Mouse (Mus musculus) monocyte, adult 2 months (primary cell): ENCODE data around the gene Arid2.
A peak's percentile ranks its signal among the peaks of the same experiment; 100 is the strongest.
"Not testable (repeated sequence)": the region's sequence is repeated elsewhere in the genome, so short reads cannot be mapped to it uniquely, and the experiment has no call there.

Source experiments
- DNase-seq, 2 experiments: peaks; one replicate each; pipeline ENCODE4 v3.0.0; 2022; ENCODE audit warnings: low spot score in 2 of 2, low read depth in 1 of 2

Arid2 gene

DNA sequence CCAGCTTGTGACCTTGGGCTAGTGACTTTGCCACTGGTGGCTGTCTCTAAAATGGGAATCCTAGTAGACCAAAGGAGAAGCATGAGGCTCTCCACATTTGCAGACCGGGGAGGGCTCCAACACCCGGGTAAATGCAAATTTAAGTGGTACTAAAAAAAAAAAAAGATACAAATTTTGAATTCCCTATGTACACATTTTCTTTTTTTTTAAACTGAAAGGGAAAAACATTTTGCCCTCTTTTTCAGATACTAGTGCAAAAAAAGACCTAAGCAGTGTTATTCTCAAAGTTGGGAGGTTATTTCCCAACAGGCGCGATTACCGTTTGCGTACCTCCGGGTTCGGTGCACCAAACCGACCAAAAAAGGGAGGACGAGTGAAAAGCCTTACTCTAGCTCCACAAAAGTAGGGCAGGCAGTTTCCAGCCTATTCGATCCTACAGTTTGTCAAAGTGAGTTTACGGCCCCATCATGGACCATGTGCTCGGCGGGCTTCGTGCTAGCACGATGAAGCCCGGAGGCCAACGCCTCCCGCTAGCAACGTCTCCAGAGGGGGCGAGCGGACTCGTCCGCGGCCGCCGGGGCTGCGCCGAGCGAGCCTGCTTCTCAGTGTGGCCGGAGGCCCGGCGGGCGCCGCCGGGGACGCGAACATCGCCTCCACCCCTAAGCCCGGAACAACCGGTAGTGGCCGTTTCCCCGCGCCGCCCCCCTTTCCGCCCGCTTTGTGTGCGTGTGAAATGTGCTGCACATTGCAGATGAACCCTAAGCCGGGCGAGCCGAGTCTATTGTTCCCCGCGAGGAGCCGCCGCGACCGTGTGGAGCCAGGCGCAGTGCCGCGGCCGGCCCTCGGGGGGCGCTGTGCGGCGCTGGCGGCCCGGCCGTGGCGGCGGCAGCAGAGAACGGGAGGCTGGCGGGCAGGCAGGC, 1.0 kb upstream of the Arid2 start:
- DNase-seq: peak; percentile 78 to 86

DNA sequence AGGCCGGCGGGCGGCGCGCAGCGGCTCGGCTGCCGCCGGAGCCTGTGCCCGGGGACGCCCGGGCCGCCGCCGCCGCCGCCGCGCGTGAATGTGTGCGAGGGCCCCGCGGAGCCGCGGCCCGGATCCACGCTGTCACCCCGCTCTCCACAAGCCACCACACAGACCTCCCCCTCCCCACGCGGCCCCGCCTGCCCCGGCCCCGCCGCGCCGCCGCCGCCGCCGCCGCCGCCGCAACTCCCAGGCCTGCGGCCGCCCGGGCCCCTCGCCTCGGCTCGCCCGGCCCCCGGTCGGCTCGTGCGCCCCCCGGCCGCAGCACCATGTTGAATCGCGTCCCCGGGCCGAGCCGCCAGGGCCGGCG, 404 bp upstream of the Arid2 start:
- no peak for DNase-seq

DNA sequence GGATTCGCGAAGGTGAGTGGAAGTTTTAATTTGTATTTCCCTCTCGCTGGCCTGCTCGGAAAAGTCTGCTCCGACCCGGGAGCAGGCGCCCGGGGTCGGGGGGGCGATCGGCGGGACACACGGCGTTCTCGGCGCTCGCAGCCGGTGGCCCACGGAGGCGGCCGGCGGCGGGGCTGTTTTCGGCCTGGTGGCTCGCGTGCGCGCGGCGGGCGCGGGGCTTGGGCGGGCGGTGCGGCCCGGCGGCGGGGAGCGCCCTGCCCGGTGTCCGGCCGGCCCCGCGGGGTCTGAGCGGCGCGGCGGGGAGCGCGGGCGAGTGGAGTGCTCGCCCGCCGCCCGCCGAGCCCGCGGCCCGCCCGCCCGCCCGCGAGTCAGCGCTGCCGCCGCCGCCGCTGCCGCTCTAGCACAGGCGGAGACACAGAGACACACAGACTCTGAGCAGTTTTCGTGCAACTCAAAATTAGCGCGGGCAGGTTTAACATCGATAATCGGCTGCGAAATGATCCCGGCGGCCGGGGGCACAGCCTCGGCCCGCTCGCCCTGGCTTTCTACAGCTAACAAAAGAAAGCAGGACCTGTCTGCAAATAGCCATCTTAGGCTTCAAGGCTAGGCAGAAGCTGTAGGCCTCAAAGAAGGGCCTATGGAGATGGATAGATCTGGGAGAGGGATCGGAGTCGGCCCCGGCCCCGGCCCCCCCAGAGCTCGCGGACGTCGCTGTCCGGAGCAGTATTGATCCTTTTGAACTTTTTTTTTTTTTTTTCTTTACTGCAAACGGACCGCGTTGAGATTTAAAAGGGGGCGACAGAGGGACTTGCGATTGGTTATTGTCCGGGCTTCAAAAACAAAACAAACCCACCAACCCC, 888 bp downstream of the Arid2 start:
- no peak for DNase-seq

DNA sequence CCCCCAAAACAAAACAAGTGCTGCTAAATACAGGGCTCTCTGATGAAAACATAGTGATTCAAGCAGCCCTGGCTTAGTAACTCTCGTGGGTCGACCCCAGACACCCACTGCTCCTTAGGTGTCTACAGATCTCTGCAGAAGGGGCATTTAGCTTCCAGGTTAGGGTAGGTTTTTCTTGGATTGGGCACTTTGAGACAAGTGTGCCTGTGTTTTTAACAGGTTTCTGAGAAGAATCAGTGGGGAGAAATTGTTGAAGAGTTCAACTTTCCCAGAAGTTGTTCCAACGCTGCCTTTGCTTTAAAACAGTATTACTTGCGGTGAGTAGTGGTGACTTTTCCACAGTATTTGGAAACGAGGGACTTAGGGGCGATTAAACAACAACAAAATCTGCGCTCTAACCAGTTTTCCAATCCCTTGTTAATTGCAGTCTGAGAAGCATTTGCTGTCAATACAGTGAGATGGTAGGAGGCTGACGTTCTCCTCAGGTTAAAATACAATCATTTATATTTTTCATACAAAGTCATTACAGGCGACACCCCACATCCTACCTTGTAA, 1.6 kb downstream of the Arid2 start:
- no peak for DNase-seq

DNA sequence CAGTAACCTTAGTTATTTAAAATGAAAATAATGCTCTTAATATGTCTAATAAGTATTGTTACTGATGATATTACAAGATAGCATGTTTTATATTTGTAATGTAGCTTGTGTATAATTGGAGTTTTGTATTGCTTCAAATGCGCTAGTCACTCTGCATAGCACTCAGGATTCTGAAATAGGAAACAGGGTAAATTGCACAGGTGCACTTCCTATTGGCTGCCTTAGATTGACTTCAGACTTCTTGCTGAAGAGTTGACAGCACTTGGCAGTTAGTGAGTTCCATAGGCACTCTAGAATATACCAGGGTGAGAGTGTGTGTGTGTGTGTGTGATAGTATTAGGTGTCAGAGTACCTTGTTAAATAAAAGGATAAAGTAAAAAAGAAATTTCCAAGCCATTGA, 2.7 kb downstream of the Arid2 start:
- DNase-seq: no peak

DNA sequence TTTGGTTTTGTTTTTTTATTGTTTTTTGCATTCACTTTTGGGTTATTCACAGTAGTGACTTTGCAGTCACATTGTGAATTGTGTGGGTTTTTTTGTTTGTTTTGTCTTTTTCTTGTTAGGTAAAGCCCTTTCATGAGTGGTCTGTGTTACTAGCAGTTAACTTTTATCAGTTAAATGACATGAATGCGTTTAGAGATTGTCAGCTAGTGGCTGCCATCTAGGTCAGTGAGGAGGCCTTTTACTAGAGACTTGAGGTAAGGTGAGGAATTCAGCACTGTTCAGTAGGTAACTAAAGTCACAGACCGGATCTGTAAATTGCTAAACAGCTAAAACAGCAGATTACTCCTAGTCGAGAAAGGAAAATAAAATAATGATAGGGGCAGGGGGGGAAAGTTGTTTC, 6.1 kb downstream of the Arid2 start:
- DNase-seq: no peak

DNA sequence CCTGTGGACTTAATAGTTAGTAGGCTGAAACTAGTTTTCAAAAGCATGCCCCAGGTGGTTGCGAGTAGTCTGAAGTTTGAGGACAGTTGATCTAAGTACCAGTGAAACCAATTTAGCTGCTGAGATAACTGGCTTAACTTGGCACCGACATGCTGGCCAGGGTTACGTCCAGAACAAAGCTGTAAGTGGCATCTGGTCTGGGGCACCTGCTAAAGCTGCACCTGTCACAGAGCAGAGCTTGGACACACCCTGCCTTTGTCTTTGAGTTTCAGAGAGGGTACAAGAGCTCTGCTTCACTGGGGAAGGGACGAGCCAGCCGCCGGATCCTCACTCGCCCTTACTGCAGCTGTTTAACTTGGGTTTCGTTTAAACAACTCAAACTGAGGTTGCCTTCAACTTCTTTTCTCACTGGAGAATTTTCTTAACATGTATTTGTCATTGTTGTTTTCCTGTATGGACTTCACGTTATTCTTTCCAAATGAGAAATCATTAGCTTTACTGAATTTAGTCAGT, 9.8 kb downstream of the Arid2 start:
- no peak for DNase-seq

DNA sequence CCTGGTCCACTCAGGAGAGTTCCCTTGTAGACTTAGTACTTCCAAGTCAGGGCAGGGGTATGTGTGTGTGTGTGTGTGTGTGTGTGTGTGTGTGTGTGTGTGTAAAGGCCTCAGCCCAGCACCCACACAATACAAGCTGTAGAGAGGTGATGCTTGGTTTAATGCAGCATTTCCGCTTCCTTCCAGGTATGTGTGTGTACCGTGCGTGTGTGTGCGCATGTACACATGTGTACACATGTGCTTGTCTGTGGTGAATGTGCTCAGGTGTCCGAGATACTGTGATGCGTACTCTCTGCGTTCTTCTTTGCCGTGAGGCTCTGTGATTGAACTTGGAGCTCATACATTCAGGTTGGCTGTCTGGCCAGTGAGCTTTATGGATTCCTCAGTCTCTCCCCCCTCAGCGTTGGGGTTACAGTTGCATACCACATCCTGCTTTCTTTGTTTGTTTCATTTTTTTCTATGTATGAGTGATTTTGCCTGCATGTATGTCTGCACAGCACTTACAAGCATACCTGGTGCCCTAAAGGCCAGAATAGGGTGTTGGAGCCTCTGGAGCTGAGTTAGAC, 10.4 kb downstream of the Arid2 start:
- DNase-seq: no peak

DNA sequence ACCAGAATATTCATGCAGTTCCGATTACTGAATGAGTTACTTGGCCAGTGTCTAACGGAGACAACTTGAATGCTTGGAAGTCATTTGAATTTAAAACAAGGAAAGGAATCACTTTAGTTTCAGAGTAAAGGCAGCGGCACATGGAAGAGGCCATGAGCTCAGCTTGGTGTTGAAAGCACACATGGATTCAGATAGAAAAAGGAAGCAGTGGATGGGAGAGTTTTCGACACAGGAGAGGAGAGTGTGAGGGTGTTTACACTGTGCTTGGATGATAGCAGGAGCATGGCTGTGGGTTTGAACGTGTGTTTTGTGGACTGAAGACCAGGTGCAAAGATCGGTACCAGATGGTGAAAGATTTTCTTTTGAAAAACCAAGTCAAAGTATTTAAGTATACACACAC, 22.0 kb downstream of the Arid2 start:
- no peak for DNase-seq

DNA sequence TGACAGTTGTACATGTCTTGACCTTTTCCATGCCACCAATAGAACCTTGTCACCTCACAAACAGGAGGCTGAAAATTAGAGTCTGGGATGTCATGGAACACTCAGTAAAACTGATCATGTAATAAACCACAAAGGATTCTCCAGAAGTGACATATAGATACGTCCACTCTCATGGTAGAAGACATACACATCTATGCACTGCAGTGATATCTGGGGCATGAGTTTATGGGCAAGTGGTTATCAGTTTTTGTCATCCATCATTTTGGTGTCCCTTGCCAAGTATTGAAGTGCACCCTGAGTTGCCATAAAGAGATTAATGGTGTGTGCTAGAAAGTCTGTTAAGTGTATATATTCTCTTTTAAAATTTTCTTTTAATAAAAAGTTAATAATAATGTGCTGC, 25.6 kb downstream of the Arid2 start:
- DNase-seq: no peak

DNA sequence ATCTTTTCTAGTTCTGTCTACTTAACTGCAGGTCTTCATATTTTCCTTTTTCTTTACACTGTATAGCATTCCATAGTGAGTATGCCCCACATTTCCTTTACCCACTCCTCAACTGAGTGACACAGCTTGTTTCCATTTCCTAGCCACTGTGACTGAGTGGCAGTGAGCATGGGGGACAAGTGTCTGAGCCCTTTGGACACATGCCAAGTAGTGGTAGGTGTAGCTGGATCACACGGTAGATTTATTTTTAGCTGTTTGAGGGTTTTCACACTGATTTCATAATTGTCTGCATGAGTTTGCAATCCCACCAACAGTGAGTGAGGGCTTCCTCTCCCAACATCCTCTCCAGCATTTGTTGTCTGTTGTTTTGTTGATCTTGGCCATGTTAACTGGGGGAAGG, 28.3 kb downstream of the Arid2 start:
- DNase-seq: no peak

DNA sequence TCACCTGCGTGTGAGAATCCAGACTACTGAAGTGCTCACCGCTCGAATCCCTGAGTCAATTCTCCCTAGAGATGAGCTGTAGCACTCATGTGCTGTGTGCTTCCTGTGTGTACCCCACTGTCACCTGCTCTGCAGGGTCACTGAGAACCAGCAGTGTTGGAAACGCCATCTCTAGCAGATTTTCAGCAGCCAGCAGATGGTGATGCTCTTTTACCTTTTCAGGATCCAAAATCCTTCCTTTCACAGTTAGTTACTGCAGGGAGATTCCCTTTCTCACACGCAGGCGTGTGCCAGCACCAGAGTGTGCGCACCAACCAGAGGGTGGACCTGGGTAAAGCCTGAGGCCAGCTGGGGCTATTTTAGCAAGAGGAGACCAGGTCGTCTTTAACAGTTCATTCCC, 32.0 kb downstream of the Arid2 start:
- no peak for DNase-seq

DNA sequence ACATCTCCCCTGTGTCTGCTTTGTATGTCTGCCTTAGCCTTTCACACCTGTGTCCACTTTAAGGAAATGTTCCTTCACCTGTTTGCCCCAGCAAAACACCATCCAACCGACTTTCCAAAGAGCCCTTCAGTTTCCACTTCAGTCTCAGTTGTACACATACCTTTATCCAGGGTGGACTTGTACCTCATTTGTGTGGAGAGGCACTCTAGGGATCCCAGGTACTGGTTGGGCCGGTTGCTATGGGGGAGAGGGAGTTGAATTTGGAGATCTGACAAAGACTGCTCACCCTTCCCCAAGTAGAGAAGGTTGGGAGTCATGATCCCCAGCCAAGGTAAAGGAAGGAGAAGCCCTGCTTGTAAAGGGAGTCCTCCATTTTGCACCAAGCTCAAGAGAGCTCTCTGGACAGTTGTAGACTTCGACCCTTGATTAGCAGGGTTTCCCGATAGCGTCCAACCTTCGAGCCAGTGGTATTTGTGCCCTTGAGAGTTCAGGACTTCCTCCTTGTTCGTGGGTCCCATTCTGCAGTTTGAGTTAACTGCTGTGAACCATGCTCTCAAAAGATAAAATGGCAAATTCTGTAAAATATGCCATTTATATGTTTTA, 38.5 kb downstream of the Arid2 start:
- no peak for DNase-seq

DNA sequence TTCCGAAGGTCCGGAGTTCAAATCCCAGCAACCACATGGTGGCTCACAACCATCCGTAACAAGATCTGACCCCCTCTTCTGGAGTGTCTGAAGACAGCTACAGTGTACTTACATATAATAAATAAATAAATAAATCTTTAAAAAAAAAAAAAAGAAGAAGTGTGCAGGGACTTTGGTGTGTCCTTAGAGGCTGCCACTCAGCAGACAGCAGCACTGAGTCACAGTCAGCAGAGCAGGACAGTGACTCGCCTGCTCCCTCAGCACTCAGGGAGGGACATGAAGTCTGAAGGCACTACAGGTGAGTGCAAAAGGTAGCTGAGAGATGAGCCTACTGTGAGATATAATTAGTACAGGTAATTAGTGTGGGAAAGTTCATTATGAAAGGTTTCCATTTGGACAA, 41.4 kb downstream of the Arid2 start:
- DNase-seq: not testable (repeated sequence)

DNA sequence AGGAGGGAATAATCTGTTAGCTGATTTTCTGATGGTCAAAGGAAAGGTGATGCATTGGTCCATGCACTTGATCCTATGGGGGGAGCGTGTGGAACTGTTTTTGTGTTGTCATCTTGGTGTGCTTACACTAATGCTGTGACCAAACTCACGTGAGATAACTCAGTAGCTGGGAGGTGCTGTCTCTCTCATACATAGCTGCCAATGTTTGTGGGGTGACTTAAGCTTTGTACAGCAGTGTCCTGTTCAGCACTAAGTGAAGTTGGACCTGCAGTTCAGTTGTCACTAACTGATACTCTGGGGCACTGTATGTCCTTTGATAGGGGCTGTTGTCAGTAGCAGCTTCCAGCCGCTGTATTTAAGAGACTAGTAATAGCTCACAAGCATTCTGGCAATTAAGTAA, 43.2 kb downstream of the Arid2 start:
- no peak for DNase-seq

DNA sequence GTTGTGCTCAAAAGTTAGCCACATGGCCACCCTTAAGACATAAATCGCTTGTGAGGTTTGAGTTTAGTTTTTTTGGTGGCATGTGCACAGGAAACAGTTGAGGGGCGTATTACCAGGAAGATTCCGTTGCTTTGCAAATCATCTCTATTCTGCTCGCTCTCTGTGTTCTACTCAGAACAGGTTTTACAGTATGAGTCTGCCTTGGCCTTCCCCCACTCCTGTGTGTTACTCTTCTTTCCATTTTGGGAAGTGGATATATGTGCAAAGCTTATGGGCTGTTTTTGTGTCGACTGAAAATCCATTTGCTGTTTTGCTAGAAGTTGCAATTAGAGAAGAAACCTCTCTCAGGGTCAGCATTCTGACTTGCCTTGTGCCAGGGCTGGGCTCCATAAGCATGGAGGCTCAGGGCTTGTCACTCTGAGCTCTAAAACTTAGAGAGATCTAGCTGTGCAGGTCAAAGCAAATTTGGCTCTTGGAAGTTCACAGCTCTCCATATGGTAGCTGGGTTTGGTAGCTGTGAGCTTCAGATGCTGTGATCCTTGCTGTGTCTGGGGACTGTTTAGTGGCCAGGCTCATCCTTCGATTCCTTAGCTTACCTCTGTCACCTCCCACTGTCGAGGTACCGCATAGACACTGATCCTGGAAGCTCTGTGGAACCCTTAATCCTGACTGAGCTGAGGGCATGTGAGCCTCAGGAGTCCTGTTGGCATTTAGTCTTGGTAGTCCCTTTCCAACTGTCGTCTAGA, 45.3 kb downstream of the Arid2 start:
- no peak for DNase-seq

DNA sequence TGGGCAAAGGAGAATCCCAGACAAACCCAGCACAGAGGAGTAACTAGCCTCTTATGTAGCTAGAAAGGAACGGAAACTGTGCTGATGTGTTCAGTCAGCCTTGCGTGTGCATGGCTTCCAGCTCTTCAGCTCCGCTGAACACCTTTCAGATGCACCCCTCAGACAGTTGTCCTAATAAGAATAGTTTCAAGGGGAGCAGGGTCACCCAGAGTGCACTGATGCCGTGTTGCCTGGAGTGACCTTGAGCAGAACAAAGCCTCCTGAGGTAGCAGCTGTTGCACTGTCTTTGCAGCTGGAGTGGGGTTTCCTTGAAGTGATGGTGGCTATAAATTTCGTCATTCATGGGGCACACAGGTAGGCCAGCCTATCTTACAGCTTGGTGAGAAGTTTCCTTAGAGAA, 46.0 kb downstream of the Arid2 start:
- no peak for DNase-seq

DNA sequence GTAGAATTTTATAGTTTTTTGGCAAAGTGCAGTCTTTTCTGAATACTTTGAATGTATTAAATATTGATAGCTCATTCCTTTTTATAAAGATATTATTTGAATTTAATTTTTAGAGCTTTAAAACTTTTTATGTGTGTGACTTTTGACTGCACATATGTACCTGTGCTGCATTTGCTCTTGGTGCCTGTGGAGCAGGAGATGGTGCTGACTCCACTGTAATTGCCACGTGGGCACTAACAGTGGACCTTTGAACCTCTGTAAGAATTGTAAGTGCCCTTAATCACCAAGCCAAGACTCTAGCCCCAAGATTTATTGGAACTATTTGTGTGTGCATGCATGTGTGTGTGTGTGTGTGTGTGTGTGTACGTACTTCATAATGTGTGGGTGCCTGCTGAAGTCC, 53.6 kb downstream of the Arid2 start:
- DNase-seq: no peak

DNA sequence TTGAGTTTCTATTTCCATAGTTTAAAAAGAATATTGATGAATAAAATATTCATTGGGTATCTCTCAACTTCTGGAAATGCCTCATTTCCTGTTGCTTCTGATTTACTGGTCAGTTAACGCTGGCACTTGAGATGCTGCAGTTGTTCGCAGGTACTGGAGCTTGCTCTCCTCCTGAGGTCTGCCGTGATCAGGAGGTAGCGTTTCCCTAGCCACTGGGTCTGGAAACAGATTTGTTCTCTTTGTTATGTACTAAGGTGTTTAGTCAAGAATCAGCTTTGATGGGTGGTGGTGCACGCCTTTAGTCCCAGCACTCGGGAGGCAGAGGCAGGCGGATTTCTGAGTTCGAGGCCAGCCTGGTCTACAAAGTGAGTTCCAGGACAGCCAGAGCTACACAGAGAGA, 54.8 kb downstream of the Arid2 start:
- no peak for DNase-seq

DNA sequence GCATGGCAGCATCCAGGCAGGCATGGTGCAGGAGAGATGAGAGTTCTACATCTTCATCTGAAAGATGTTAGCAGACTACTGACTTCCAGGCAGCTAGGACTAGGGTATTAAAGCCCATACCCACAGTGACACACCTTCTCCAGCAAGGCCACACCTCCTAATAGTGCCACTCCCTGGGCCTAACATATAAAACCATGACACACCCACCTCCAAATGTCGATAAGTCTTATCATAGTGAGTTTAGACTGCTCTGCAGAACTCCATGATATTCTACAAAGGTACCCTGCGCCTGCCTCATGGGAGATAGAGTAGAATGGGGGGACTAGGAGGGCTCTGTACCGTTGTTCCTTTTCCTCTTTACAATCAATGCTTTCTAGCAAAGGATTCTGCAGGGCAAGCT, 55.6 kb downstream of the Arid2 start:
- DNase-seq: no peak
